Comparison of ENCODE assay signal across 35 mouse cellular contexts in genomic region chr4:96722301-96722700, GRCm38 (mm10). TPM values are rescaled to one million over a fixed set of nuclear protein-coding genes. Genes with fewer than 3 reads are reported as not detected.
"Had no signal": no experiment of that assay in that cellular context is flagged by ENCODE, and none has a peak within 500 bp of the region (broad histone marks: within the 10 kb centered on the region; RNA-seq: fewer than 3 reads in every experiment).

No protein-coding gene starts in this region.

- H3K27me3 ChIP-seq: embryonic facial prominence, embryonic 12.5 days; embryonic facial prominence, embryonic 13.5 days; embryonic facial prominence, embryonic 15.5 days; forebrain, embryonic 12.5 days; forebrain, embryonic 13.5 days; forebrain, embryonic 15.5 days had no signal

- H3K4me3 ChIP-seq: embryonic facial prominence, embryonic 10.5 days; embryonic facial prominence, embryonic 12.5 days; embryonic facial prominence, embryonic 13.5 days; embryonic facial prominence, embryonic 15.5 days; erythroblast, embryonic 14.5 days; forebrain, embryonic 10.5 days; forebrain, embryonic 12.5 days; forebrain, embryonic 13.5 days; forebrain, embryonic 15.5 days; gastrocnemius, adult 2 months; heart, adult 2 months had no signal

- DNase-seq: cerebellum, adult 2 months; cerebellum, adult 8-10 months; cerebellum, adult 9-10 months; cerebellum, adult 9-11 months; cerebellum, postnatal 10 days; cerebellum, postnatal 14 days; cerebellum, postnatal 25 days; cerebellum, postnatal 36 days; embryo, embryonic 11 days; forebrain, postnatal 0 days; gastrocnemius, adult 2 months; gastrocnemius, postnatal 10 days; gastrocnemius, postnatal 14 days; gastrocnemius, postnatal 25 days; gastrocnemius, postnatal 36 days; heart, adult 11 months; heart, adult 18-20 months; heart, adult 2 months had no signal

- H3K27ac ChIP-seq: embryonic facial prominence, embryonic 10.5 days; embryonic facial prominence, embryonic 12.5 days; embryonic facial prominence, embryonic 13.5 days; embryonic facial prominence, embryonic 15.5 days; forebrain, embryonic 10.5 days; forebrain, embryonic 12.5 days; forebrain, embryonic 13.5 days; forebrain, embryonic 15.5 days; gastrocnemius, adult 2 months; heart, adult 2 months had no signal

- H3K4me2 ChIP-seq: embryonic facial prominence, embryonic 12.5 days; embryonic facial prominence, embryonic 13.5 days; embryonic facial prominence, embryonic 15.5 days; forebrain, embryonic 12.5 days; forebrain, embryonic 13.5 days; forebrain, embryonic 15.5 days had no signal

- ATAC-seq: forebrain, embryonic 13.5 days; forebrain, embryonic 14.5 days; forebrain, embryonic 15.5 days; forebrain, embryonic 16.5 days; forebrain, postnatal 0 days had no signal

- H3K4me1 ChIP-seq: embryonic facial prominence, embryonic 10.5 days; embryonic facial prominence, embryonic 12.5 days; embryonic facial prominence, embryonic 13.5 days; embryonic facial prominence, embryonic 15.5 days; forebrain, embryonic 15.5 days had no signal

- H3K9ac ChIP-seq: embryonic facial prominence, embryonic 12.5 days; embryonic facial prominence, embryonic 13.5 days; embryonic facial prominence, embryonic 15.5 days; forebrain, embryonic 12.5 days; forebrain, embryonic 13.5 days; forebrain, embryonic 15.5 days; forebrain, postnatal 0 days had no signal

- H3K9me3 ChIP-seq: embryonic facial prominence, embryonic 10.5 days; embryonic facial prominence, embryonic 12.5 days; embryonic facial prominence, embryonic 13.5 days; embryonic facial prominence, embryonic 15.5 days; forebrain, embryonic 10.5 days; forebrain, embryonic 12.5 days; forebrain, embryonic 13.5 days; forebrain, embryonic 15.5 days had no signal

- H3K36me3 ChIP-seq: embryonic facial prominence, embryonic 10.5 days; embryonic facial prominence, embryonic 12.5 days; embryonic facial prominence, embryonic 13.5 days; embryonic facial prominence, embryonic 15.5 days; forebrain, embryonic 10.5 days; forebrain, embryonic 12.5 days; forebrain, embryonic 15.5 days had no signal

RNA-seq across cellular contexts. Expression of gene Cyp2j5, which starts 58.3 kb away (rescaled TPM):
- polyA plus RNA-seq: cerebellum, adult 2 months; cortical plate, adult 2 months; embryonic facial prominence, embryonic 10.5 days; embryonic facial prominence, embryonic 11.5 days; embryonic facial prominence, embryonic 12.5 days; embryonic facial prominence, embryonic 13.5 days; embryonic facial prominence, embryonic 14.5 days; embryonic facial prominence, embryonic 15.5 days; erythroblast, embryonic 14.5 days; forebrain, embryonic 10.5 days; forebrain, embryonic 11.5 days; forebrain, embryonic 12.5 days; forebrain, embryonic 13.5 days; forebrain, embryonic 14.5 days; forebrain, embryonic 15.5 days; forebrain, embryonic 16.5 days; forebrain, postnatal 0 days; frontal cortex, adult 2 months; gonadal fat pad, adult 2 months; heart, adult 2 months had no signal
